Mouse (Mus musculus) cerebellum, adult 2 months (tissue): ENCODE data around the gene Ccer1. TPM values are rescaled to one million over a fixed set of nuclear protein-coding genes. Genes with fewer than 3 reads are reported as not detected.

Experiments used
- DNase-seq, 2 experiments: peaks; one replicate each; pipeline ENCODE4 v3.0.0; 2021
- H3K27ac ChIP-seq: fragments of 200-500 bp; 2 replicates; pipeline ENCODE4 v1.5.1; 2012; ENCODE audit warnings: low read length, control low read depth, inconsistent platforms; ENCODE audit not compliant: insufficient read depth
- H3K27me3 ChIP-seq: fragments of 200-500 bp; 2 replicates; pipeline ENCODE4 v1.6.1; 2012; ENCODE audit warnings: inconsistent platforms, mild to moderate bottlenecking, low read length, moderate library complexity; ENCODE audit not compliant: control insufficient read depth, insufficient read depth
- H3K4me1 ChIP-seq: fragments of 200-500 bp; 2 replicates; pipeline ENCODE4 v1.6.1; 2011; ENCODE audit warnings: low read length; ENCODE audit not compliant: control insufficient read depth, insufficient read depth
- H3K4me3 ChIP-seq: fragments of 200-500 bp; replicated peaks from 2 replicates; pipeline ENCODE3; 2011; ENCODE audit warnings: mild to moderate bottlenecking, low read depth, low read length, control low read depth; ENCODE audit not compliant: insufficient read depth
- CTCF ChIP-seq: fragments of 200-500 bp; IDR thresholded peaks from 2 replicates; pipeline ENCODE4 v1.5.1; 2011; ENCODE audit warnings: low read depth, mild to moderate bottlenecking, control low read depth, low read length, moderate library complexity, borderline replicate concordance; ENCODE audit not compliant: insufficient read depth
- POLR2A ChIP-seq: fragments of 200-500 bp; IDR thresholded peaks from 2 replicates; pipeline ENCODE4 v1.6.1; 2011; ENCODE audit warnings: low read length, control low read depth, borderline replicate concordance; ENCODE audit not compliant: insufficient read depth
- WGBS: fragments of 180-500 bp; shearing (Covaris S2); methylation state at CpG from one replicate; pipeline ENCODE4 v1.1.7; 2018; 5-methylcytosine and 5-hydroxymethylcytosine counted together
- polyA plus RNA-seq: library from polyadenylated mRNA; depleted of rRNA; stranded (reverse); fragments of >200 nt; gene quantifications from 2 replicates; pipeline ENCODE4 v1.2.3, GENCODE M21; 2012

The Ccer1 gene
- polyA plus RNA-seq, 1 experiment, result not detected

- TF ChIP-seq CTCF, result peak; percentile 32; the same call in 1 of the 2 replicates
- no peak for TF ChIP-seq POLR2A
- Histone ChIP-seq H3K4me1 (no peaks in the 10 kb centered on the region), H3K27ac (no peak overlapping the region), H3K27me3 (no peaks in the 10 kb centered on the region), H3K4me3 (no peak overlapping the region)
- DNase-seq, result no peak
- 80% methylated on average over 3 of the region's 3 CpGs for WGBS
Measured at GRCm38 (mm10) chr10:97689425-97689824, 3.4 kb upstream of the Ccer1 start.

- no peak overlapping the region for H3K4me3 ChIP-seq
- no peak overlapping the region for H3K27ac ChIP-seq
- no peak for DNase-seq
- no peak for TF ChIP-seq POLR2A
- TF ChIP-seq CTCF, result no peak
- WGBS, result 95% methylated on average over 37 of the region's 37 CpGs
- no peaks in the 10 kb centered on the region for H3K27me3 ChIP-seq
- no peaks in the 10 kb centered on the region for H3K4me1 ChIP-seq
Measured at GRCm38 (mm10) chr10:97693398-97694135, 708 bp downstream of the Ccer1 start.

DNA sequence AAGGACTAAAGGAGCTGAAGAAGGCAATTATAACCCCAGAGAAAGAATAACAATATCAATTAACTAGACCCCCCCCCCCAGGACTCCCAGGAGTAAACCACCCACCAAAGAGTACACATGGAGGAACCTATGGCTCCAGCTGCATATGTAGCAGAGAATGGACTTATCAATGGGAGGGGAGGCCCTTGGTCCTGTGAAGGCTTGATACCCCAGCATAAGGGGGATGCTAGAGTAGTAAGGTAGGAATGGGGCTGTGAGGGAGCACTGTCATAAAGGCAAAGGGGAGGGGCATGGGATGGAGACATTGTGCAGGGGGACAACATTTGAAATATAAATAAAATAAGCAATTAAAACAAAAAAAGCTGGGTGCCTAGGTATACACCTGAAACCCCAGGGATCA lies 9.5 kb downstream of the Ccer1 start:
- no peaks in the 10 kb centered on the region for H3K4me1 ChIP-seq
- TF ChIP-seq CTCF, result no peak
- TF ChIP-seq POLR2A, result no peak
- no peak overlapping the region for H3K27ac ChIP-seq
- H3K27me3 ChIP-seq, result no peaks in the 10 kb centered on the region
- H3K4me3 ChIP-seq, result no peak overlapping the region
- no peak for DNase-seq

DNA sequence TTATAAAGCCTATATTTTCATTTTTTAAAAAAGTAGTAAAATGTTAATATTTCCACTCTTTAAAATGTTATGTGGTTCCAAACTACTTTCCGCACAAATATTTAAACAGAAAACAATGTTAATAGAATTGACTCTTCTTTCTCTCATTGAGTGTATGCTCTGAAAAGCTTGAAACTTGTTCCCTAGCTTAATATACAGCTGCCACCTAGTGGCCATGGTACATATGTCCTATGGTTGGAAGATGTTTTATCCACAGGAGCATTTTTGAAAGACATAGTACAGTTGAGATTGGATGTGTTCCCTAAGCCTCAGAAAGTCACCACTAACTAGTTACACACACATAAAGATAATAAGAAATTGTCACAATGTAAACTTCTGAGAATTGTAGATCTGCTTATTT lies 11.7 kb downstream of the Ccer1 start:
- no peaks in the 10 kb centered on the region for H3K27me3 ChIP-seq
- no peak overlapping the region for H3K27ac ChIP-seq
- WGBS, result 51% methylated on average over 1 of the region's 1 CpGs
- TF ChIP-seq POLR2A (no peak), CTCF (peak; percentile 19; the same call in 1 of the 2 replicates)
- no peaks in the 10 kb centered on the region for H3K4me1 ChIP-seq
- peak in 1 of 2 experiments; percentile 31 for DNase-seq
- no peak overlapping the region for H3K4me3 ChIP-seq

- Histone ChIP-seq H3K27ac (no peak overlapping the region), H3K4me3 (no peak overlapping the region), H3K4me1 (no peaks in the 10 kb centered on the region), H3K27me3 (no peaks in the 10 kb centered on the region)
- TF ChIP-seq POLR2A, result no peak
- TF ChIP-seq CTCF, result peak; percentile 73; the same call in 1 of the 2 replicates
- DNase-seq, result peak in 1 of 2 experiments; percentile 25
- WGBS, result 1% methylated on average over 5 of the region's 5 CpGs
Measured at GRCm38 (mm10) chr10:97712687-97713086, 19.8 kb downstream of the Ccer1 start.

DNA sequence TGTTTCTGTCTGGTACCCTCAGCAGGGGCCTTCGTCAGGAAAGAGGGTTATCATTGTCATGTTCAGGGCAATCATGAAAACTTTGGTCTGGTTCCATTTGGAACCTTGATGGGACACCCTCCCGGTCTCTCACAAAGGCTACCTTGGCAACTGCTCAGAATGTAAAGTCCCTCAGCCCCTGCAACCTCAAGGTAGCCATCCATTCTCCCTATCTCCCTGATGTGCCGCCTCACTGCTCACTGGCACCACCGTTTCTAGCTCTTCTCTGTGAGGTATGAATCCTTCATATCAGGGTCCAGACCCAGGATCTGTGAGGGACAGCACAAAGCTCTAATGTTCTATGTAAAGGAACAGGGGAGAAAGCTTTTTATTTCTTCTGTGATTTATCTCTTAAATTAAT lies 21.7 kb downstream of the Ccer1 start:
- 48% methylated on average over 4 of the region's 4 CpGs for WGBS
- no peak overlapping the region for H3K27ac ChIP-seq
- H3K27me3 ChIP-seq, result no peaks in the 10 kb centered on the region
- DNase-seq, result no peak
- TF ChIP-seq CTCF, result no peak
- TF ChIP-seq POLR2A, result no peak
- no peak overlapping the region for H3K4me3 ChIP-seq
- no peaks in the 10 kb centered on the region for H3K4me1 ChIP-seq

DNA sequence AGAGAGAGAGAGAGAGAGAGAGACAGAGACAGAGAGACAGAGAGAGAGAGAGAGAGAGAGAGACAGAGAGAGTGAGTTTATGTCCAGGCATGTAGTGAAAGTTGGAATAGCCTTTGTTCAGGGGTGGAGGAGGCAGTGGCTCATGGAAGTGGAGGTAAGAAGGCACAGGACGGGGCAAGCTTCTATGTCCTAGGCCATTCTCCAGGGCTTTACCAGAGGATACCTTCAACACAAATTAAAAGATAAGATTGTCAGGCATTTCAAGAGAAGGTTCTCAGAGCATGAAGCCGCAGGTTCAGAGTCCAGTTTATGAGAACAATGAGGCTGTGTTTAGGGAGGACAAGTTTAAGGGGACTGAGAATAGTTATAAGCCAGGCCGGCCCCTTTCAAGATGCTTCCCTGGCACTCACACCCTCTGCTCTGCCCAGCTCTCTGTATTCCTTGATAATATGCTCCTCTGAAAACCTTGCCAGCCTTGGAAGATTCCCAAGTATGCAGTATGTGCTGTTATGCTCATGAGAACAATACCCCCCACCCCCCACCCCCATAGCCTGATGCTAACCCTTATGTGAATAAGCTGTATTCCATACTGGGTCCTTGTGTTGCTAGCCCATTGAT lies 22.5 kb downstream of the Ccer1 start:
- H3K27ac ChIP-seq, result no peak overlapping the region
- no peak for DNase-seq
- TF ChIP-seq CTCF (no peak), POLR2A (no peak)
- WGBS, result 57% methylated on average over 3 of the region's 3 CpGs
- H3K4me1 ChIP-seq, result no peaks in the 10 kb centered on the region
- no peak overlapping the region for H3K4me3 ChIP-seq
- H3K27me3 ChIP-seq, result no peaks in the 10 kb centered on the region

- DNase-seq, result no peak
- Histone ChIP-seq H3K27me3 (no peaks in the 10 kb centered on the region), H3K4me1 (no peaks in the 10 kb centered on the region), H3K27ac (no peak overlapping the region), H3K4me3 (no peak overlapping the region)
- WGBS, result 87% methylated on average over 1 of the region's 1 CpGs
- TF ChIP-seq CTCF (no peak), POLR2A (no peak)
Measured at GRCm38 (mm10) chr10:97717233-97717632, 24.4 kb downstream of the Ccer1 start.
